Mouse (Mus musculus): ENCODE measurements around the gene Mfap3. TPM values are rescaled to one million over a fixed set of nuclear protein-coding genes. Genes with fewer than 3 reads are reported as not detected.

Mfap3 gene
- polyA plus RNA-seq, 1 experiment from 2014 or later, result 28.0 TPM

DNA sequence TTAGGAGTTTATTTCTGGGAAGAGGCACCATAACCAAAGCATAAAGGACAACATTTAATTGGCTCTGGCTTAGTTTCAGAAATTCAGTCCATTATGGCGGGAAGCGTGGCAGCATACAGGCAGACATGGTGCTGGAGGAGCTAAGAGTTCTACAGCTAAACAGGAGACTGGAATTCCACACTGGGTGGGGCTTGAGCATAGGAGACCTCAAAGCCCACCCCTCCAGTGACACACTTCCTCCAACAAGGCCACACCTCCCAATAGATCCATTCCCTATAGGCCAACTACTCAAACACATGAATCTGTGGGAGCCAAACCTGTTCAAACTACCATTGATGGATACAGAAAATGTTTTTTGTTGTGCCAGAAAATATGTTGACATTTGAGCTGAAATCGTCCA is 2.7 kb downstream of the Mfap3 start:
- peaks cover 14% of the 10 kb centered on the region for H3K4me1 ChIP-seq (replicated peaks; ENCODE audit: control insufficient read depth, insufficient read depth, low read length)
- no peak overlapping the region for H3K27ac ChIP-seq (ENCODE audit: low read depth, low read length)
- no peaks in the 10 kb centered on the region for H3K27me3 ChIP-seq (replicated peaks; ENCODE audit: control insufficient read depth, insufficient read depth, low read length)
- ATAC-seq (replicated peaks; ENCODE audit: low FRiP score) (no peak), DNase-seq (ENCODE audit: low spot score) (no peak)
- H3K9me3 ChIP-seq (ENCODE audit: control insufficient read depth, low read length), result no peaks in the 10 kb centered on the region
- H3K4me3 ChIP-seq (ENCODE audit: low read depth, low read length), result no peak overlapping the region
- H3K9ac ChIP-seq (ENCODE audit: low read depth, low read length), result no peak overlapping the region
- H3K4me2 ChIP-seq, result no peak overlapping the region
- no peaks in the 10 kb centered on the region; the same call in 1 of the 2 replicates for H3K36me3 ChIP-seq (ENCODE audit: control insufficient read depth, insufficient read depth, low read length)
- WGBS, result 90% methylated on average over 3 of the region's 3 CpGs

GRCm38 (mm10) chr11:57522046-57522445 is 3.6 kb downstream of the Mfap3 start:
- Histone ChIP-seq H3K27me3 (replicated peaks; ENCODE audit: control insufficient read depth, insufficient read depth, low read length) (no peaks in the 10 kb centered on the region), H3K9ac (ENCODE audit: low read depth, low read length) (no peak overlapping the region), H3K9me3 (ENCODE audit: control insufficient read depth, low read length) (no peaks in the 10 kb centered on the region), H3K4me2 (no peak overlapping the region), H3K4me1 (replicated peaks; ENCODE audit: control insufficient read depth, insufficient read depth, low read length) (peaks cover 12% of the 10 kb centered on the region), H3K27ac (ENCODE audit: low read depth, low read length) (no peak overlapping the region), H3K4me3 (ENCODE audit: low read depth, low read length) (no peak overlapping the region), H3K36me3 (ENCODE audit: control insufficient read depth, insufficient read depth, low read length) (no peaks in the 10 kb centered on the region; the same call in 1 of the 2 replicates)
- DNase-seq (ENCODE audit: low spot score) (no peak), ATAC-seq (replicated peaks; ENCODE audit: low FRiP score) (no peak)
- 90% methylated on average over 7 of the region's 7 CpGs for WGBS

DNA sequence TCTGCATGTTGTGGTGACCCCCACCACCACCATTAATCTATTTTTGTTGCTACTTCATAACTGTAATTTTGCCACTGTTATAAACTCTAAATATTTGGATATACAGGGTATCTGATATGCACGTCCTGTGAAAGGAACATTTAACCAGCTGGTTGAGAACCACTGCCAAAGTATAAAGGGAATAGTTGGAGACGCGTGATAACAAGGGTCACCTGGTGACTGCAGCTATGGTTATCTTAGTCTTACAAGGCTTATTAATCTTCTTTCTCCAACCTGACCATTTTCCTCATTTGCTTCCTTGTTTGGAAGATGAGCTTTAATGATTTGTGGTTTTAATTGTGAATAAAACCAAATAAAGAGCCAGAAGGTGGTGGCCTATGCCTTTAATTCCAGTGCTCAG is 5.0 kb downstream of the Mfap3 start:
- Histone ChIP-seq H3K27me3 (replicated peaks; ENCODE audit: control insufficient read depth, insufficient read depth, low read length) (no peaks in the 10 kb centered on the region), H3K9me3 (ENCODE audit: control insufficient read depth, low read length) (no peaks in the 10 kb centered on the region), H3K9ac (ENCODE audit: low read depth, low read length) (no peak overlapping the region), H3K36me3 (ENCODE audit: control insufficient read depth, insufficient read depth, low read length) (peaks cover 2% of the 10 kb centered on the region; the same call in 1 of the 2 replicates), H3K4me2 (no peak overlapping the region), H3K4me3 (ENCODE audit: low read depth, low read length) (no peak overlapping the region), H3K27ac (ENCODE audit: low read depth, low read length) (no peak overlapping the region), H3K4me1 (replicated peaks; ENCODE audit: control insufficient read depth, insufficient read depth, low read length) (peaks cover 9% of the 10 kb centered on the region)
- ATAC-seq (replicated peaks; ENCODE audit: low FRiP score) (no peak), DNase-seq (ENCODE audit: low spot score) (no peak)
- 77% methylated on average over 3 of the region's 3 CpGs for WGBS

GRCm38 (mm10) chr11:57524597-57524996 is 6.1 kb downstream of the Mfap3 start:
- H3K36me3 ChIP-seq (ENCODE audit: control insufficient read depth, insufficient read depth, low read length), result peaks cover 6% of the 10 kb centered on the region; the same call in 1 of the 2 replicates
- H3K27me3 ChIP-seq (replicated peaks; ENCODE audit: control insufficient read depth, insufficient read depth, low read length), result no peaks in the 10 kb centered on the region
- no peak overlapping the region for H3K9ac ChIP-seq (ENCODE audit: low read depth, low read length)
- no peak overlapping the region for H3K27ac ChIP-seq (ENCODE audit: low read depth, low read length)
- H3K4me1 ChIP-seq (replicated peaks; ENCODE audit: control insufficient read depth, insufficient read depth, low read length), result peaks cover 3% of the 10 kb centered on the region; the same call in 1 of the 2 replicates
- DNase-seq (ENCODE audit: low spot score) (no peak), ATAC-seq (replicated peaks; ENCODE audit: low FRiP score) (no peak)
- H3K4me2 ChIP-seq, result no peak overlapping the region
- H3K4me3 ChIP-seq (ENCODE audit: low read depth, low read length), result no peak overlapping the region
- no peaks in the 10 kb centered on the region for H3K9me3 ChIP-seq (ENCODE audit: control insufficient read depth, low read length)

GRCm38 (mm10) chr11:57525900-57526299 is 7.4 kb downstream of the Mfap3 start:
- no peak for ATAC-seq (replicated peaks; ENCODE audit: low FRiP score)
- WGBS, result 75% methylated on average over 3 of the region's 3 CpGs

DNA sequence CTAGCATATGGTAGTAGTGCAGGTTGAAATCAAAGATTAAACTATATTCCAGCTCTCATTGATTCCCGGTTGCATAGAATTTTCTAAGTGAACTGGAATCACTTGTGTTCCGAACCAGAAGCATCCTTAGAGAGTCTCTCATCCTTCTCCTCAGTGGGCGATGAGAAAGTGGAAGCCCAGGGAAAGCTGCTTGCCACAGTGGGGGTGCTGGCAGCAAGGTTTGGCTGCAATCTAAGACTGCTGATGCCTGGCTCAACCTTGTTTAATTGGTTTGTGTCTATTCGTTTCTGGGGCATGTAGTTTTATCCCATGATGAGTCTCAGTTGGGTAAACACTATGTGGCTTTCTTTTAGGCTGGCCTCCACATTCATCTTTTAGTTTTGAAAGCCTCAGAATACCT is 9.0 kb downstream of the Mfap3 start:
- Histone ChIP-seq H3K27me3 (replicated peaks; ENCODE audit: control insufficient read depth, insufficient read depth, low read length) (no peaks in the 10 kb centered on the region), H3K9ac (ENCODE audit: low read depth, low read length) (no peak overlapping the region), H3K9me3 (ENCODE audit: control insufficient read depth, low read length) (no peaks in the 10 kb centered on the region), H3K27ac (ENCODE audit: low read depth, low read length) (no peak overlapping the region), H3K4me2 (no peak overlapping the region), H3K36me3 (ENCODE audit: control insufficient read depth, insufficient read depth, low read length) (peaks cover 8% of the 10 kb centered on the region; the same call in 1 of the 2 replicates), H3K4me3 (ENCODE audit: low read depth, low read length) (no peak overlapping the region), H3K4me1 (replicated peaks; ENCODE audit: control insufficient read depth, insufficient read depth, low read length) (0 out of 2 replicates have a peak, but pooled peaks cover 3% of the 10 kb centered on the region)
- ATAC-seq (replicated peaks; ENCODE audit: low FRiP score), result no peak
- no peak for DNase-seq (ENCODE audit: low spot score)
- WGBS, result 87% methylated on average over 4 of the region's 4 CpGs

More at GRCm38 (mm10) chr11:57525900-57526299, 7.4 kb downstream of the Mfap3 start:
- Histone ChIP-seq H3K9me3 (ENCODE audit: control insufficient read depth, low read length) (no peaks in the 10 kb centered on the region), H3K36me3 (ENCODE audit: control insufficient read depth, insufficient read depth, low read length) (peaks cover 8% of the 10 kb centered on the region; the same call in 1 of the 2 replicates), H3K4me2 (no peak overlapping the region), H3K4me3 (ENCODE audit: low read depth, low read length) (no peak overlapping the region), H3K27ac (ENCODE audit: low read depth, low read length) (no peak overlapping the region), H3K4me1 (replicated peaks; ENCODE audit: control insufficient read depth, insufficient read depth, low read length) (0 out of 2 replicates have a peak, but pooled peaks cover 3% of the 10 kb centered on the region), H3K9ac (ENCODE audit: low read depth, low read length) (no peak overlapping the region), H3K27me3 (replicated peaks; ENCODE audit: control insufficient read depth, insufficient read depth, low read length) (no peaks in the 10 kb centered on the region)
- DNase-seq (ENCODE audit: low spot score), result no peak

- WGBS, result 87% methylated on average over 3 of the region's 3 CpGs
- peaks cover 8% of the 10 kb centered on the region; the same call in 1 of the 2 replicates for H3K36me3 ChIP-seq (ENCODE audit: control insufficient read depth, insufficient read depth, low read length)
Measured at GRCm38 (mm10) chr11:57529111-57529510, 10.6 kb downstream of the Mfap3 start.

GRCm38 (mm10) chr11:57531300-57531950 is 13.0 kb downstream of the Mfap3 start:
- H3K9me3 ChIP-seq (ENCODE audit: control insufficient read depth, low read length), result no peaks in the 10 kb centered on the region
- WGBS, result 68% methylated on average over 11 of the region's 11 CpGs

More at GRCm38 (mm10) chr11:57529111-57529510, 10.6 kb downstream of the Mfap3 start:
- H3K27me3 ChIP-seq (replicated peaks; ENCODE audit: control insufficient read depth, insufficient read depth, low read length), result no peaks in the 10 kb centered on the region
- H3K4me2 ChIP-seq, result no peak overlapping the region
- H3K9ac ChIP-seq (ENCODE audit: low read depth, low read length), result no peak overlapping the region
- ATAC-seq (replicated peaks; ENCODE audit: low FRiP score) (no peak), DNase-seq (ENCODE audit: low spot score) (no peak)
- no peak overlapping the region for H3K27ac ChIP-seq (ENCODE audit: low read depth, low read length)
- no peak overlapping the region for H3K4me3 ChIP-seq (ENCODE audit: low read depth, low read length)
- H3K9me3 ChIP-seq (ENCODE audit: control insufficient read depth, low read length), result no peaks in the 10 kb centered on the region
- H3K4me1 ChIP-seq (replicated peaks; ENCODE audit: control insufficient read depth, insufficient read depth, low read length), result 0 out of 2 replicates have a peak, but pooled peaks cover 2% of the 10 kb centered on the region

DNA sequence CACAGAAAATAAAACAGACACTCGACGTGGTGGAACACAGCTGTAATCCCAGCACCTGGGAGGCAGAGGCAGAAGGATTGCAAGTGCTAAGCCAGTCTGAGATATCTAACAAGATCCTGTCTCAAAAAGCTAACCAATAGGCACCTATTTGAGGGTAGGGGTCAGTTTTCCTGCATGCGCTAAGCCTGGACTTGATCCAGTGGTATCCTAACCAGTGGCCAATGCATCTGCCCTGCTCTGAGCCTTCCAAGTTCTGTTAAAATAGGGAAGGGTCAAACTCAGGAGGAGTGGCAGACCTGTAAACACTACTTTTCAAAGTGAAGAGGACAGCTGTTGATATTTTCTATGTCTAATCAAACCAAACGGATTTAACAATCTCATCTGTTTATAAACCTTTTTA is 13.8 kb downstream of the Mfap3 start:
- no peak for DNase-seq (ENCODE audit: low spot score)
- no peaks in the 10 kb centered on the region for H3K27me3 ChIP-seq (replicated peaks; ENCODE audit: control insufficient read depth, insufficient read depth, low read length)
- no peak overlapping the region for H3K4me2 ChIP-seq
- no peaks in the 10 kb centered on the region for H3K4me1 ChIP-seq (replicated peaks; ENCODE audit: control insufficient read depth, insufficient read depth, low read length)
- no peak overlapping the region for H3K9ac ChIP-seq (ENCODE audit: low read depth, low read length)
- WGBS, result 87% methylated on average over 4 of the region's 4 CpGs
- H3K4me3 ChIP-seq (ENCODE audit: low read depth, low read length), result no peak overlapping the region
- H3K9me3 ChIP-seq (ENCODE audit: control insufficient read depth, low read length), result no peaks in the 10 kb centered on the region
- no peak for ATAC-seq (replicated peaks; ENCODE audit: low FRiP score)
- peaks cover 8% of the 10 kb centered on the region; the same call in 1 of the 2 replicates for H3K36me3 ChIP-seq (ENCODE audit: control insufficient read depth, insufficient read depth, low read length)
- H3K27ac ChIP-seq (ENCODE audit: low read depth, low read length), result no peak overlapping the region

More at GRCm38 (mm10) chr11:57531300-57531950, 13.0 kb downstream of the Mfap3 start:
- H3K4me2 ChIP-seq, result no peak overlapping the region
- no peak for DNase-seq (ENCODE audit: low spot score)
- no peak overlapping the region for H3K27ac ChIP-seq (ENCODE audit: low read depth, low read length)
- no peaks in the 10 kb centered on the region for H3K4me1 ChIP-seq (replicated peaks; ENCODE audit: control insufficient read depth, insufficient read depth, low read length)
- ATAC-seq (replicated peaks; ENCODE audit: low FRiP score), result no peak
- peaks cover 8% of the 10 kb centered on the region; the same call in 1 of the 2 replicates for H3K36me3 ChIP-seq (ENCODE audit: control insufficient read depth, insufficient read depth, low read length)
- no peaks in the 10 kb centered on the region for H3K27me3 ChIP-seq (replicated peaks; ENCODE audit: control insufficient read depth, insufficient read depth, low read length)
- H3K4me3 ChIP-seq (ENCODE audit: low read depth, low read length), result no peak overlapping the region
- H3K9ac ChIP-seq (ENCODE audit: low read depth, low read length), result no peak overlapping the region

All from liver, embryonic 11.5 days (tissue).